Mouse (Mus musculus): ENCODE measurements around the gene 4931428L18Rik.

4931428L18Rik gene

GRCm38 (mm10) chr1:31152799-31153426 lies 69.6 kb downstream of the 4931428L18Rik start:
- DNase-seq (ENCODE audit: low spot score): no peak

- DNase-seq (ENCODE audit: low spot score): no peak
Measured at GRCm38 (mm10) chr1:31150546-31150945, 71.9 kb downstream of the 4931428L18Rik start.

- no peak for DNase-seq (ENCODE audit: low spot score)
Measured at GRCm38 (mm10) chr1:31149671-31150070, 72.8 kb downstream of the 4931428L18Rik start.

- DNase-seq (ENCODE audit: low spot score): no peak
Measured at GRCm38 (mm10) chr1:31143571-31143970, 78.9 kb downstream of the 4931428L18Rik start.

GRCm38 (mm10) chr1:31142288-31143094 lies 80.0 kb downstream of the 4931428L18Rik start:
- no peak for DNase-seq (ENCODE audit: low spot score)

GRCm38 (mm10) chr1:31138387-31138786 lies 84.1 kb downstream of the 4931428L18Rik start:
- no peak for DNase-seq (ENCODE audit: low spot score)

- no peak for DNase-seq (ENCODE audit: low spot score)
Measured at GRCm38 (mm10) chr1:31113466-31113865, 109.0 kb downstream of the 4931428L18Rik start.

- DNase-seq (ENCODE audit: low spot score): no peak
Measured at GRCm38 (mm10) chr1:31107961-31108360, 114.5 kb downstream of the 4931428L18Rik start.

GRCm38 (mm10) chr1:31102863-31103657 lies 119.4 kb downstream of the 4931428L18Rik start:
- DNase-seq (ENCODE audit: low spot score): no peak

GRCm38 (mm10) chr1:31102280-31102679 lies 120.2 kb downstream of the 4931428L18Rik start:
- DNase-seq (ENCODE audit: low spot score): no peak

GRCm38 (mm10) chr1:31097208-31097607 lies 125.3 kb downstream of the 4931428L18Rik start:
- DNase-seq (ENCODE audit: low spot score): no peak

- no peak for DNase-seq (ENCODE audit: low spot score)
Measured at GRCm38 (mm10) chr1:31096466-31096793, 126.1 kb downstream of the 4931428L18Rik start.

- no peak for DNase-seq (ENCODE audit: low spot score)
Measured at GRCm38 (mm10) chr1:31095706-31096465, 126.6 kb downstream of the 4931428L18Rik start.

GRCm38 (mm10) chr1:31094792-31095191 lies 127.7 kb downstream of the 4931428L18Rik start:
- no peak for DNase-seq (ENCODE audit: low spot score)

GRCm38 (mm10) chr1:31093939-31094338 lies 128.5 kb downstream of the 4931428L18Rik start:
- DNase-seq (ENCODE audit: low spot score): no peak

- DNase-seq (ENCODE audit: low spot score): no peak
Measured at GRCm38 (mm10) chr1:31088686-31089085, 133.8 kb downstream of the 4931428L18Rik start.

GRCm38 (mm10) chr1:31072523-31073370 lies 149.7 kb downstream of the 4931428L18Rik start:
- no peak for DNase-seq (ENCODE audit: low spot score)

GRCm38 (mm10) chr1:31071209-31071608 lies 151.3 kb downstream of the 4931428L18Rik start:
- no peak for DNase-seq (ENCODE audit: low spot score)

GRCm38 (mm10) chr1:31064817-31065740 lies 157.4 kb downstream of the 4931428L18Rik start:
- no peak for DNase-seq (ENCODE audit: low spot score)

GRCm38 (mm10) chr1:31059806-31060205 lies 162.7 kb downstream of the 4931428L18Rik start:
- no peak for DNase-seq (ENCODE audit: low spot score)

All from ovary, postnatal 14 days (tissue).